Mouse (Mus musculus) Muller cell, postnatal 12 days (primary cell): ENCODE measurements around the gene Fgfr1op.

Experiments
- DNase-seq: peaks from one replicate; pipeline ENCODE4 v3.0.0-alpha.2; 2015; ENCODE audit errors: inconsistent ontology term

The Fgfr1op gene

GRCm38 (mm10) chr17:8225746-8226145 is 60.4 kb downstream of the Fgfr1op start:
- no peak for DNase-seq

GRCm38 (mm10) chr17:8228622-8229021 is 63.3 kb downstream of the Fgfr1op start:
- no peak for DNase-seq

- DNase-seq = no peak
Measured at GRCm38 (mm10) chr17:8229607-8230006, 64.3 kb downstream of the Fgfr1op start.

GRCm38 (mm10) chr17:8232089-8232488 is 66.8 kb downstream of the Fgfr1op start:
- DNase-seq = peak; percentile 4

- no peak for DNase-seq
Measured at GRCm38 (mm10) chr17:8233618-8234214, 68.4 kb downstream of the Fgfr1op start.

- no peak for DNase-seq
Measured at GRCm38 (mm10) chr17:8234537-8234936, 69.2 kb downstream of the Fgfr1op start.

GRCm38 (mm10) chr17:8235743-8236142 is 70.4 kb downstream of the Fgfr1op start, which contains the start of gene Ccr6:
Gene Ccr6, plus strand, starts transcription at chr17:8236043.
- DNase-seq = no peak

GRCm38 (mm10) chr17:8238012-8238710 is 72.9 kb downstream of the Fgfr1op start:
- DNase-seq = no peak

- no peak for DNase-seq
Measured at GRCm38 (mm10) chr17:8239561-8239960, 74.3 kb downstream of the Fgfr1op start.

- DNase-seq = no peak
Measured at GRCm38 (mm10) chr17:8240517-8240916, 75.2 kb downstream of the Fgfr1op start.

- DNase-seq = no peak
Measured at GRCm38 (mm10) chr17:8241645-8242044, 76.3 kb downstream of the Fgfr1op start.

- no peak for DNase-seq
Measured at GRCm38 (mm10) chr17:8242186-8242585, 76.9 kb downstream of the Fgfr1op start.

GRCm38 (mm10) chr17:8244124-8244523 is 78.8 kb downstream of the Fgfr1op start:
- no peak for DNase-seq

GRCm38 (mm10) chr17:8246102-8246754 is 80.9 kb downstream of the Fgfr1op start:
- no peak for DNase-seq
